Mouse (Mus musculus): ENCODE measurements around the gene Ankrd52.

The Ankrd52 gene

DNA sequence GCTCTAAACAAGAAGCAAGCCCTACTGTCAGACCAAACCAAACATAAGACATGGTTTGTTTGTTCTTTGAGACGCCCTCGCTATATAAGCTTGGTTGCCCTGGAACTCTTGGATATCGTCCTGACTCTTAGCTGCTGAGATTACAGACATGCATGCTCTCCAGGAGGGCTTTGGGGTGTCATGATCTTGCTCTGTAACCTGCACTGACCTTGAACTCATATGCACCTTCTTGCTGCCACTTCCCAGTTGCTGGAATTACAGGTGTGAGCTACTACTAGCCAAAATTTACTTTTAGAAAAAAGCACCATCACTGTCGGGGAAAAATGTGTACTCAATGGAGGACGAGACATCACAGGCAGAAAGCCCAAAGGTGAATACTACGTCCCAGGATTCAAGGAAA, 7.3 kb upstream of the Ankrd52 start:
- no peak for DNase-seq (ENCODE audit: low spot score)

GRCm38 (mm10) chr10:128370021-128370420, 6.9 kb upstream of the Ankrd52 start:
- DNase-seq (ENCODE audit: low spot score): no peak

DNA sequence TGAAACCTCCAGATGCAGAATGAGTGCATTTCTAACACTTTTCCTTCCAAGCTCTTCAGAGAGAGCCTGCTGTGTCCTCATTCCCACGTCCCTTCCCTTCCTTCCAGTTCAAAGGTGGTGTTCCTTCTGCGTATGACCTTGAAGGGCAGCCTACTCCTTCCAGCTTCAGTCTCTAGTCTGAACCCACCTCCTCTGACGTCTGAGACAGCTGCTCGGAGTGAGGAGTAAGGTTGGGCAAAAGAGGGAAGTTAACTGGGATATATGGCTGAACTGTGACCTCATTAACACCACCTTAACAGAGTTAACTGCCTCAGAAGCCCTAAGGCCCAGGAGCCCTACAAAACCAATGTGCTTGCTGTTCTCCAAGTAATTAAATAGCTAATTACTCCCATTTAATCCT, 6.3 kb upstream of the Ankrd52 start:
- no peak for DNase-seq (ENCODE audit: low spot score)

- DNase-seq (ENCODE audit: low spot score): no peak
These were observed 4.8 kb upstream of the Ankrd52 start for GRCm38 (mm10) chr10:128372142-128372541.

DNA sequence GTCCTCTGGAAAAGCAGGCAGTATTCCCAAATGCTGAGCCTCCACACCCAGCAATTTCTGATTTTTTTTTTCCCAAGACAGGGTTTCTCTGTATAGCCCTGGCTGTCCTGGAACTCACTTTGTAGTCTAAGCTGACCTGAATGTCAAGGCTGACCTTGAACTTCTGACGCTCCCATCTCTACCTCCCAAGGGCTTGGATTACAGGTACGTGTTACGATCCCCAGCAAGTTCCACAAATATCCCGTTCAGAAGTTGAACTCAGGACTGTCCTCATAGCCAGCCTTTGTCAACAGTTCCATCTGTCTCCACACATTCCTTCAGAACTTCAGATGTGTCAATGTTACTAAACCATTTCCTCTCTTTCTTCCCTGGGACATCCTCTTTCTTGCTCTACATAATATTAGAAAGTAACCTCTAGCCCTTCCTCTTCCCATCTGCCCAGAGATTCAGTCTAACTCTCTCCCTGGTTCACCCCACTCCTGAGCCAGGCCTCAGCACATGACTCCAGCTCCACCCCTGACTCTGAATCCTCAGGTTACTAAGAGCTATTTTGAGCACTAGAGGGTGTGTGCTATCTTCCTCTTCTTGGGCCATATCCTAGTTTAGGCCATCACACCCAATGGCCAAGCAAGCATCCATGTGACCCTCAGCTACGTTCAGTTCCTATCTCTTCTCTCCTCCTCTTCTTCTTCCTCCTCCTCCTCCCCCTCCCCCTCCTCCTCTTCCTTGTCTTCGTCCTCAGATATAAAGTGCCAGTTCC, 3.7 kb upstream of the Ankrd52 start:
- DNase-seq (ENCODE audit: low spot score): no peak

- no peak for DNase-seq (ENCODE audit: low spot score)
These were observed 2.5 kb upstream of the Ankrd52 start for GRCm38 (mm10) chr10:128374393-128374792.

DNA sequence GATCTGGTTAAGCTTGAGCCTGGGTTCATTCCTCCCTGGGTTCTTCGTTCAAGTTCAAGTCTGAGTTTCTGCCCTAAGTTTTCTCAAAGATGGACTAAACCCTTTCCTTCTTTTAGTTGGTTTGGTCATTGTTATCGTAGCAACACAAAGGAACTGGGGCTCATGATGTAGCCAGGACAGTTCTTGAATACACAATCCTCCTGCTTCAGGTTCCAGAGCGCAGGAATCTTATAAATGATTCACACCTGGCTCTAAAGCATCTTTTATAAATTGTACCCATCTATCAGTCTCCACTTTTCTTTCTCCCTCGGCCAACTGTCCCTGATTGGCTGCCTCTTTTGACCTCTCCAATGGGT, 838 bp upstream of the Ankrd52 start:
- no peak for DNase-seq (ENCODE audit: low spot score)

GRCm38 (mm10) chr10:128377222-128377939, 466 bp downstream of the Ankrd52 start:
- DNase-seq (ENCODE audit: low spot score): peak; percentile 68

DNA sequence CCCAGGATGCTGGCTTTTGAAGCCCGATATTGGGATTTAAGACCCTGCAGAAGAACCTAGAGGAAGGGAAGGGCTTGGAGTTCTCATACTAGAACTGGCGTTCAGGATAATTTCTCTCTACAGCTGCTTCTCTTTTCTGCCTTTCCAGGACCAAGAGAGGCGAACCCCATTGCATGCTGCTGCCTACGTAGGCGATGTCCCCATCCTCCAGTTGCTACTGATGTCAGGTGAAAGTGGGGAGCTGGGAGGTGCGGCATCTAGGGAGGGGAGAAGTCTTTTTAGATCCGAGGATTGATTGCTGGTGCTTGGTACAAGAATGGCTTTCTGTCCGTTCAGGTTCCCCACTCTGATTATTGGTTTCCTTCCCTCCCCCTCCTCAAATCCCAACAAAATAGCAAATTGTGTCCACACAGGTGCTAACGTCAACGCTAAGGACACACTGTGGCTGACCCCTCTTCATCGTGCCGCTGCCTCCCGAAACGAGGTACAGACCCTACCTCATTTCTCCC, 1.1 kb downstream of the Ankrd52 start:
- no peak for DNase-seq (ENCODE audit: low spot score)

- no peak for DNase-seq (ENCODE audit: low spot score)
These were observed 1.5 kb downstream of the Ankrd52 start for GRCm38 (mm10) chr10:128378462-128378861.

DNA sequence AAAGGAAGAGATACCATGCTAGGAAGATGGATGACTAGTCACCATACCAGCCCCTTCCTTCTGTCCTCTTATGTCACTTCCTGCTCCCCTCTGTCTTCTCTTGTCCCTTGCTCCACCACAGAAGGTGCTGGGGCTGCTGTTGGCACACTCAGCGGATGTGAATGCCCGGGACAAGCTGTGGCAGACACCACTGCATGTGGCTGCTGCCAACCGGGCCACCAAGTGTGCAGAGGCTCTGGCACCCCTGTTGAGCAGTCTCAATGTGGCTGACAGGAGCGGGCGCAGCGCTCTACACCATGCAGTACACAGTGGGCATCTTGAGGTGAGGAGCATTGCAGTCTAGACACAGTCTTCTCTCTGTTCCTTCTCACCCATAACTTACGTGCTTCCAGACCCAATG, 2.3 kb downstream of the Ankrd52 start:
- no peak for DNase-seq (ENCODE audit: low spot score)

- no peak for DNase-seq (ENCODE audit: low spot score)
These were observed 3.6 kb downstream of the Ankrd52 start for GRCm38 (mm10) chr10:128380565-128380964.

- no peak for DNase-seq (ENCODE audit: low spot score)
These were observed 5.6 kb downstream of the Ankrd52 start for GRCm38 (mm10) chr10:128382482-128382881.

DNA sequence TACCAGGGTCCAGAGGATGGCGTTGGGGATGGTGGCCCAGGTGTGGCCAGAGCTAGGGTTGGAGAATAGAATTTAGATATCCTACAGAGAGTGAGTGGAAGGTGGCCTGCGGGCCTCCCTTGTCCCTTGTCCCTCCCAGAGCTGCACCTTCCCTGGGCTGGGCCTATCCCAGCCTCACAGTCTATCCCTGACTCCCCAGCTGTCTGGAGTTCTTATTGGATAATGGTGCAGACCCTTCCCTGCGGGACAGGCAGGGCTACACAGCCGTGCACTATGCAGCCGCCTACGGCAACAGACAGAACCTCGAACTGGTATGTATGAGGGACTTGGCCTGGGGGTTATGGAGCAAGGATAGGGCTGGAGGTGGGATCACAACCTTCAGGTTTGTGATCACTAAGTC, 9.0 kb downstream of the Ankrd52 start:
- DNase-seq (ENCODE audit: low spot score): no peak

- no peak for DNase-seq (ENCODE audit: low spot score)
These were observed 12.0 kb downstream of the Ankrd52 start for GRCm38 (mm10) chr10:128388941-128389340.

DNA sequence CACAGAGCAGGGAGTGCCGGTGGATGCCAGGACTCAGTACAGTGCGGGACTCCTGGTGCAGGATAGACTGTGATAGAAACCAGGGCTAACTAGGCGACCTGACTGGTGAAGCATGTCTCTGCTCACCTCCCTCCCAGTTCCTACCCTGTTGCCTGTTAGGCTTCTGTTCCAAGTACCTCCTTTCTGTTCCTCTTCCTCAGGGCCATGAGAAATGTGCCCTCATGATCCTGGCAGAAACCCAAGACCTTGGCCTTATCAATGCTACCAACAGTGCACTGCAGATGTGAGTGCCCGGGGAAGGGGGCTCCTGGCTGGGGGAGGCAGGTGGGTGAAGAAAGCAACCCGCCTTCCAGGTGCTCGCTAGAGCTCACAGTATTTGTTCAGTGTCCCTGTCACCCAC, 12.7 kb downstream of the Ankrd52 start:
- DNase-seq (ENCODE audit: low spot score): no peak

DNA sequence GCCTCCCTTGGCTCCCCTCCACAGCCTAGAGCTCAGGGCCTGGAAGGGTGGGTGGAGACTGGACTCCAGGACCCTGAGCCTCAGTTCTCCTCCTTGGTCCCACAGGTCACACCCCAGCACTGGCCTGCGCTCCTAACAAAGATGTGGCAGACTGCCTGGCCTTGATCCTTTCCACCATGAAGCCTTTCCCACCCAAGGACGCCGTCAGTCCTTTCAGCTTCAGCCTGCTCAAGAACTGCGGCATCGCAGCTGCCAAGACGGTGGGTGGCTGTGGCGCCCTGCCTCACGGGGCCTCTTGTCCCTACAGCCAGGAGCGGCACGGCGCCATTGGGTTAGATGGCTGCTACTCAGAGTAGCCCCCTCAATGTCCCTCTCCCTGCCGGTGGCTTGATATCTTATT, 13.5 kb downstream of the Ankrd52 start:
- no peak for DNase-seq (ENCODE audit: low spot score)

DNA sequence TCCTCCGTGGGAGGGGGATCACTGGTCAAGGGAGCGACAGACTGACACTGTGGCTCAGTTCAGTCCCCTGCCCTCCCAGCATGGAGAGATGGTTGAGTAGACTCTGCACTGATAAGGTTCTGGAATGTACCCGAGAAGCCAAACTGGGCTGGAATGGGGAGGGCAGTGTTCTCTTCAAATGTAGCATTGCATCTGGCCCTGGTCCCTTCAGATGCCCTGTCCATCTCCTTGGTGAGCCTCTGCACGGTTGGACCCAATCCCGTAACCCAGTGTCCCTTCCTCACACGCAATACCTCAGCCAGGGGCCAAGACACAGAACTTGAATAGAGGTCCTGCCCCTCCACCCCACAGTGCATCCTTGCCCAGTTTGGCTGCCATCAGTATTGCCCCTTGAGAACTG, 14.9 kb downstream of the Ankrd52 start:
- no peak for DNase-seq (ENCODE audit: low spot score)

DNA sequence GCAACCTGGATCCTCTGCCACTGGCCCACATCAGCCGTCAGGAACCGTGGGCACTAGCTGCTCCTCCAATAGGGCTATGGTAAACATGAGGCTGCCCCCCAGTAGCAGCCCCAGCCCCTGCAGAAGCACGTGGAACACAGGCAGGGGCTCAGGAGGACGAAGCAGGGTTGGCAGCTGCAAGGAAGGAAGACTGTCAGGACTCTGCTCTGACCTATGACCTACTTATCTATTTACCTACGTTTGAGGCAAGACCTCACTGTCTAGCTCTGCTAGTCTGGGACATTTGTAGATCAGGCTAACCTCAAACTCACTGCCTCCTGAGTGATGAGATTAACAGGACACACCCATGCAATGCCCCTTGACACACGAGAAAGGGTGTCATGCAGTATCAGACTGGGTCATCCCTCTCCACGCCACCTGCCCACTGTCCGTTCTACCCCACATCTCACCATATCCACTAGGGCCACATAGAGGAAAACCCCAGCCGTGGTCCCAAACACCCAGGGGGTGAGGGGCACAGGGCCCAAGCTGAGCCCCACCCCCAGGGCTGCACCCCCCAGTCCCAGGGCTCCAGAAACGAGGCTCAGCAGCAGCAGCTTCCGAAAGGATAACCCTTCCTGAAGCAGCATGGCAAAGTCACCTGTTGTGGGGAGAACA, 19.2 kb downstream of the Ankrd52 start:
- DNase-seq (ENCODE audit: low spot score): no peak

- DNase-seq (ENCODE audit: low spot score): no peak
These were observed 19.9 kb downstream of the Ankrd52 start for GRCm38 (mm10) chr10:128396716-128397264.

DNA sequence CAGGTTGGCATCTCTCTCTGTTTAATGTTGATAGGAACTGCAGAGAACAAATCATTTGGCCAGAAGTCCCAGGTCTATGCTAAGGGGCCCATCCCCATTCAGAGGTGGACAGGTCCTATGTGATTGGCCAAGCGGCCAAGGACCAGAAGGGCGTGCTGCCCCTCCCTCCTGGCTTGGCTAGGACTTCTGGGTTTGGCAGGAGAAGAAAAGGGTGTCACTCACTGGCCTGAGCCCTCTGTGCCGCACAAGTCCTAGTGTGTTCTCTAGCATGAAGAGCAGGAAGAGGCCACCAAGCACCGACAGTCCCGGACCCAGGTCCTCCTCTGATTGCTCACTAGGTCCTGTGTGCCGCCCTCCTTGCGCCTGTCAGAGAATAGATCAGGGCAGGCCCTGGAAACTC, 20.6 kb downstream of the Ankrd52 start:
- DNase-seq (ENCODE audit: low spot score): peak; percentile 25

DNA sequence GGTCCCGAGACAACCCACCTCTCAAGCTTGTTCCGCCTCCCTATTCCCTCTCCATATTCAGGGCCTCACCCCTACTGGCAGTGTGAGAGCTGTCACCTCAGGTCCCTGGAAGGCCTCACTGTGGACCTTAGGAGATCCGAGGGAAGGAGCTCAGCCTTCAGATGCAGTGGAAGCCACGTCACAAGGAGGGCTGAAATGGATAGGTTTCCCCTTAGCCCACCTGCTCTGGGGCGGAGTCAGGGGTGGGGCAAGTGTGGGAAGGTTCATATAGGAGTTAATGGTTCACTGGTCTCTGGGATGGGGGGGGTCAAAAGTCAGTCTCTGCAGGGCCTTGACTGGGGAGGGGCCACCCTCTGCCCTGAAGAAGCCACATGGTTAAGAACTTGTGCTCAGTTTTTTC, 23.4 kb downstream of the Ankrd52 start:
- peak; percentile 43 for DNase-seq (ENCODE audit: low spot score)

DNA sequence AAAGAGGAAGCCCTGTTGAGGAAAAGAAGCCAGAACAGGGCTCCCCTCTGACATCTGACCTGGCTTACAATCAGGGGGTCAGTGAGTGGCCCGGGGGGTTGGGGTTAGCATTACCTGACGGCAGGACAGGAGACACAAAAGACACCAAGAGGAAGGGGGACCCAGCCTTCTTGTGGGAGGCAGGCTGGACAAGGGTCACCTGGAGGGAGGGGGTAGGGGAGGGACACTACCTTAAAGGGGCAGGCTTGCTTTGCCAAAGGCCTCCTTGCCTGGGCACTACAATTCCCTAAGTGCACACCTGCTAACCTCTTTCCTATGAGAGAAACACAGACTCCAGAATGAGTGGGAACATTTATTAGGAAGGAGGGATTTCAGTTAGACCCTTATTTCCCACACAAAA, 24.1 kb downstream of the Ankrd52 start, which contains the start of gene Slc39a5:
Gene Slc39a5 (minus strand): TSS at position 174 of the 400 bp plus-strand sequence.
- DNase-seq (ENCODE audit: low spot score): no peak

All from embryo, embryonic 10 days (tissue).